Mouse (Mus musculus) thymus, postnatal 0 days (tissue): ENCODE results near the gene Gm45213. TPM values are rescaled to one million over a fixed set of nuclear protein-coding genes. Genes with fewer than 3 reads are reported as not detected.
A peak's percentile ranks its signal among the peaks of the same experiment; 100 is the strongest.

Experiments
- DNase-seq: peaks from one replicate; pipeline ENCODE4 v3.0.0-alpha.2; 2015; ENCODE audit warnings: low spot score
- polyA plus RNA-seq: library from polyadenylated mRNA; unstranded; fragments of >200 nt; fragmentation: Nextera tagmentation; extraction: Ambion mirVana; gene quantifications from 2 replicates; pipeline ENCODE4 v1.2.1, GENCODE M21; 2015

Gene Gm45213
- polyA plus RNA-seq, 1 experiment from 2014 or later: not detected

DNA sequence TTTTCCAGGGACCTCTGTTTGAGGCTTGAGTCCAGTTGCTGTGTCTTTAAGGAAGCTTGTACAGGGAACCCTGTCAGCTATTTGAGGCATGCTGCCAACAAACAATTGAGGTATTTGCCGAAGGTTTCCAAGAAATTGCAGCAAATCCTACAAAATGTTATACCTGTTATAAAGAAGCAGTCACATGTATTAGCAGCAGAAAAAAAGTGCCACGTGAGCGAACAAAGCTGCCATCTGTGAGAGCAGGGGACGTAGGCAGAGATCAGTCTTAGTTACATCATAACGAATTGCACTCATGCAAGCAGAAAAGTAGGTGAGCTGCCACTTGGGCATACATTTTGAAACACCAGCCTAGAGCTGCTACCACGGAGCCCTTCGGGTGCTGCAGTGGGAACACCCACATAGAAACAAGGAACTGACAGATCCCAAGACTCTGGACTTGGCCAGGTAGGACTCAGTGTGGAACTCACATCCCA is 63.2 kb downstream of the Gm45213 start:
- no peak for DNase-seq

DNA sequence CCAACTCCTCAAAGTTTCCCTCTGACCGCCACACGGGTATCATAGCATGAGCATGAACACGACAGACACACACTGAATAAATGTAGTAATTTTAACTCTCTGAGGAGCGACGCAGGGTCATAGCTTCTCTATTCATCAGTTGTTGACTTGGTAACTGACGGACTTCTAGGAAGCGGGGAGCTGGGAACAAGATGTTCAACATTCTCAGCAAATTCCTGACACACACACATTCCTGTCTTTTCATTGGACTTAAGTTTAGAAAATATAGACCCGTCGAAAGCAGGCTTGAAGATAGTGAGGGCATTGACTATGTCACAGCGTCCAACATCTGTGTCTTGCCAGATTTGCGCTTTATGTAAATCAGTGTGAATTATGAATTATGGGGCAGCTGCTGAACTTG is 63.8 kb downstream of the Gm45213 start:
- no peak for DNase-seq

DNA sequence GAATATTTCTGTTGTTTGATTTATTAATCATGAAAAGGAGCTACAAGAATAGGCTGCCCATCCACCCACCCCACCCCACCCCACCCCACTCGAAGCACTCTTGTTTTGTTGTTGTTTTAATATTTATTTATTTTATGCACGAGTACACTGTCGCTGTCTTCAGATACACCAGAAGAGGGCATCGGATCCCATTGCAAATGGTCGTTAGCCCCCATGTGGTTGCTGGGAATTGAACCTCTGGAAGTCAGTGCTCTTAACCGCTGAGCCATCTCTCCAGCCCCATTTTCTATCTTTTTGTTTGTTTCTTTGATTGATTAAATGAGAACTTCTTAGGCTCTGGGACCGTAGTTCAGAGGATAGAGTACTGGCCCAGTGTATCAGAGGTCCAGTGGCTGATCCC is 64.5 kb downstream of the Gm45213 start:
- DNase-seq: peak; percentile 21

DNA sequence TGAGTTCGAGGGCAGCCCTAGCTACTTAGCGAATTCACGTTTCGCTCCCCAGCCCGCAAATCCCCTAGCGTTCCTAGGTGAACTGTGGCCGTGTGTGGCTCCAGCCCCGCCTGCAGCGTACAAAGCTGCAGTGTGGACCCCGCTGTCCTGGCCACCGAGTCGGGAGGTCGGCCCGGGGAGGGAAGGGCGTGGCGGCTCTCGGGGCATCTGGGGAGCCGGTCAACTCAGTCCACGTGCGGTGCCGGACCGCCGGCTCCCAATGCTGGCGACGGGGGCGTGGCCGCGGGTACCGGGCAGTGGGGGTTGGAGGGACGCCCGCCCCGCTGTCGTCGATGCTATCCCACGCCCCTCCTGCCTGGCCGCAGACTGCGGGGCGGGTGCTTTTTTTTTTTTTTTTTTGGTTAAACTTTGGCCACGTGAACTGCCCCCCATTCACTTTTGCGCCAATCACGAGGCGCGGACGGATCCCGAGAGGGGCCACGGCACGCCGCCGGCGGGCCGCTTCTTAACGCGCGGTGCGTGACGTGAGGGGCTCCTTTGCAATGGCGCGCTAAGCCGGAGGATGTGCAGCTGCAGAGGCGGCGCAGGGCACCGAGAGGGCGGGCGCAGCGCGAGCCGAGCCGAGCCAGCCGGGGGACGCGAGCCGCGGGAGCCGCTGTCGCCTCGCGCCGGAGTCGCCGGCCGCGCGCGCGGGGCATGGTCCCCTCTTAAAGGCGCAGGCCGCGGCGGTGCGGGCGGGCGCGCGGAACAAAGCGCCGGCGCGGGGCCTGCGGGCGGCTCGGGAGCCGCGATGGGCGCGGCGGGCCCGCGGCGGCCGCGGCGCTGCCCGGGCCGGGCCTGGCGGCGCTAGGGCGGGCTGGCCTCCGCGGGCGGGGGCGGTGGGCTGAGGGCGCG is 65.8 kb downstream of the Gm45213 start, which contains the start of gene Chsy1:
TSS of gene Chsy1 (plus strand) at position 555 of the 894 bp plus-strand sequence.
- DNase-seq: peak; percentile 93

DNA sequence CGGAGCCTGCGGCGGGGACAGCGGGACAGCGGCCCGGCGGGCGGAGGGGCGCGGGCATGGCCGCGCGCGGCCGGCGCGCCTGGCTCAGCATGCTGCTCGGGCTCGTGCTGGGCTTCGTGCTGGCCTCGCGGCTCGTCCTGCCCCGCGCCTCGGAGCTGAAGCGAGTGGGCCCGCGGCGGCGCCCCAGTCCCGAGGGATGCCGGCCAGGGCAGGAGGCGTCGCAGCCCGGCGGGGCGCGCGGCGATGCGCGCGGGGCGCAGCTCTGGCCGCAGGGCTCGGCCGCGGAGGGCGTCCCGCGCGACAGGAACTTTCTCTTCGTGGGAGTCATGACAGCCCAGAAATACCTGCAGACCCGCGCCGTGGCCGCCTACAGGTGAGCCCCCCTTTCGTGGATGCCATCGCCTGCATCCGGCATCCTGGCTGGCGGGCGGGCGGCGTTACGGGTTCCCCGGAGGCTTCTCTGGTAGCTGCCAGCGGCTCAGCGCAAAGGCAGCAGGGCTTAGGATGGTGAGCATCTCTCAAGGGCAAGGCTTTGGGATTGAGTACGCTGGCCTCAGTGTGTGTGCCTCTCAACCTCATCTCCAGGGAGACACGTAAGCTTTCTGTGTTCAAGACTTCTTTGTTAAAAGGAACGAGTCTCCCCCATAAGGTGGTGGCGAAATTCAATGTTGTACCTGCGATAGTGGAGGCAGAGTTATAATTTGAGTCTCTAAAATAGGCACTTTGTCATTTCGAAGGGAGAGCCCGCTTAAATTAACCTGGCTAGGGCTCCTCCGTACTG is 66.6 kb downstream of the Gm45213 start:
- DNase-seq: peak; percentile 60

DNA sequence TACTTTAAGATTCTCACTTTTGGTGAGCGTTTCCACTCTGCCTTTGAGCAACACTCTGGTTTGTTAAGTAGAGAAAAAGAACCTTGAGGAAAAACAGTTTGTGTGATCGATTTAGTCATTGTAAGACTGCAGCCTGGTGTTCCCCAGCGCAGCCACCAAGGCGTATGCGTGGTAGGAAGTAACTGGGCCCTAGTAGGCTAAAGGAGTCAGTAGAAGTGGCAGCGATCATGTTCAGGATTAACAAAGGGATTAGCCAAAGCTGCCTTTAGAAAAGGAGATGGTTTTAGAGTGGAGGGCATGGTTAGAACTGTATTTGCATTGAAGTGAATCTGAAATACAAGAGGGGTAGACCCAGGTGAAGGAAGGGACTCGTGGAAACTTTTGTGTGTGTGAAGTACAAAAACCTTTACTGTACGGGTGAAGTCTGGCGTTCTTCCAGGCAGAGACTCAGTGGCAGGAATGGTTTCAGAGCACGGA is 67.3 kb downstream of the Gm45213 start:
- peak; percentile 28 for DNase-seq

DNA sequence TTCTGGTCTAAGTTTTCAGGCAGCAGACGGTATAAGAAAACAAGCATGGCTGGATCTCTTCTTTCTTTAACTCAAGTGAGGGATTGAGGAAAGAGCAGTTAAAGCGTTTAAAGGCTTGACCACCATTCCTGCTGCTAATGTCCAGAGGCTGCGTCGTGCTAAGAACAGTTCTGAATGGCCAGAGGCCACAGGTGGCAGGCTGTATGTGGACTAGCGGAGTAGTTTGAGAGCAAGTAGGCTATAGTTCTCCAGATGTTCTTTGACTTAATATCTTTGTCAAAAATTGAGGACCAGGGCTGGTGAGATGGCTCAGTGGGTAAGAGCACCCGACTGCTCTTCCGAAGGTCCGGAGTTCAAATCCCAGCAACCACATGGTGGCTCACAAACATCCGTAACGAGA is 67.8 kb downstream of the Gm45213 start:
- no peak for DNase-seq

Other genes with a start within 250 kb of the Gm45213 start
- 0.93 and 1.2 TPM in 2 replicates for gene Pcsk6, start 181.9 kb upstream of the Gm45213 start, polyA plus RNA-seq
- 189 and 207 TPM in 2 replicates for gene Snrpa1, start 15.4 kb downstream of the Gm45213 start, polyA plus RNA-seq
- gene Selenos, start 36.0 kb downstream of the Gm45213 start, polyA plus RNA-seq: 94.8 and 98.4 TPM in 2 replicates
- 8.7 and 12.1 TPM in 2 replicates for gene Chsy1, start 65.9 kb downstream of the Gm45213 start, polyA plus RNA-seq